Mouse (Mus musculus) stomach, embryonic 16.5 days (tissue): ENCODE results near the gene Adgrf1. TPM values are rescaled to one million over a fixed set of nuclear protein-coding genes. Genes with fewer than 3 reads are reported as not detected.
"Not testable (repeated sequence)": the region's sequence is repeated elsewhere in the genome, so short reads cannot be mapped to it uniquely, and the experiment has no call there.

Experiments used
- ATAC-seq: fragments of 200-750 bp; cut with Nextera tagmentation; 2 replicates; pipeline ENCODE4 v1.8.0; 2017; ENCODE audit warnings: moderate number of reproducible peaks, moderate TSS enrichment; ENCODE audit not compliant: insufficient read depth, low FRiP score
- H3K27ac ChIP-seq: fragments of 300-500 bp; sonication (generic); 2 replicates; pipeline ENCODE4 v1.5.1; 2014; ENCODE audit warnings: low read length
- H3K27me3 ChIP-seq: fragments of 300-500 bp; sonication (generic); 2 replicates; pipeline ENCODE4 v1.6.1; 2014; ENCODE audit warnings: low read length, control low read depth, mixed read lengths; ENCODE audit not compliant: control insufficient read depth, insufficient read depth
- H3K36me3 ChIP-seq: fragments of 300-500 bp; sonication (generic); 2 replicates; pipeline ENCODE4 v1.6.1; 2014; ENCODE audit warnings: low read length; ENCODE audit not compliant: control insufficient read depth, insufficient read depth
- H3K4me1 ChIP-seq: fragments of 300-500 bp; sonication (generic); 2 replicates; pipeline ENCODE4 v1.6.1; 2014; ENCODE audit warnings: low read length, control low read depth, mixed read lengths; ENCODE audit not compliant: control insufficient read depth, insufficient read depth
- H3K4me2 ChIP-seq: fragments of 300-500 bp; sonication (generic); 2 replicates; pipeline ENCODE4 v1.6.1; 2014; ENCODE audit warnings: low read depth, low read length, mixed read lengths
- H3K4me3 ChIP-seq: fragments of 300-500 bp; sonication (generic); replicated peaks from 2 replicates; pipeline ENCODE4 v1.5.1; 2014; ENCODE audit warnings: mild to moderate bottlenecking, low read length
- H3K9ac ChIP-seq: fragments of 300-500 bp; sonication (generic); 2 replicates; pipeline ENCODE4 v1.6.1; 2014; ENCODE audit warnings: low read length
- H3K9me3 ChIP-seq: fragments of 300-500 bp; sonication (generic); replicated peaks from 2 replicates; pipeline ENCODE4 v1.6.1; 2016; ENCODE audit warnings: low read length, control low read depth; ENCODE audit not compliant: control insufficient read depth
- WGBS: fragments of 180-500 bp; shearing (Covaris S2); extraction: QIAGEN DNeasy Blood & Tissue Kit; methylation state at CpG from one replicate; pipeline ENCODE4 v1.1.7; 2014; 5-methylcytosine and 5-hydroxymethylcytosine counted together
- polyA plus RNA-seq: library from polyadenylated mRNA; unstranded; fragments of >200 nt; fragmentation: Nextera tagmentation; extraction: Ambion mirVana; gene quantifications from 2 replicates; pipeline ENCODE4 v1.2.1, GENCODE M21; 2015

The Adgrf1 gene
- polyA plus RNA-seq, 1 experiment from 2014 or later = 0.14 TPM

GRCm38 (mm10) chr17:43337643-43338042 lies 67.5 kb downstream of the Adgrf1 start:
- Histone ChIP-seq H3K9ac (no peak overlapping the region), H3K27me3 (no peaks in the 10 kb centered on the region), H3K4me1 (no peaks in the 10 kb centered on the region), H3K9me3 (no peaks in the 10 kb centered on the region), H3K27ac (no peak overlapping the region), H3K4me2 (no peak overlapping the region), H3K4me3 (no peak overlapping the region), H3K36me3 (no peaks in the 10 kb centered on the region)
- WGBS = 76% methylated on average over 2 of the region's 2 CpGs
- no peak for ATAC-seq

DNA sequence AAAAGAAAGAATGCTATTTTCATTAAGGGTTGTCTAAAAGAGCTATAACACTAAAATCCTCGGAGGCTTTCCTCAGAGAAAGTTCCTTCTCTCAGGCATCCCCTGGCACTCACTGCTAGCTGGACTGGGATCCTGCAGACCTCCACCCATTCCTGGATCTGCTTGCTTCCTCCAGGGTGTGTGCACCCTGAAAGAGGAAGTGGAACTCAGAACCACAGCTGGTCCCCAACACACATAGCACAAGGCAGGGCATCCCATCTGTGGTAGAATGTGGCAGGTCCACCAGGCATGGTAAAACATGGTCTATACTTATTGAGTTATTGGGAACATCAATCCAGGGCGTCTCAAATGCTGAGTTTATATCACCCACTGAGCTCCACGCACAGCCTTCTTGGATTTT lies 68.2 kb downstream of the Adgrf1 start:
- Histone ChIP-seq H3K9me3 (no peaks in the 10 kb centered on the region), H3K36me3 (no peaks in the 10 kb centered on the region), H3K4me2 (no peak overlapping the region), H3K27me3 (no peaks in the 10 kb centered on the region), H3K9ac (no peak overlapping the region), H3K27ac (no peak overlapping the region), H3K4me3 (no peak overlapping the region), H3K4me1 (no peaks in the 10 kb centered on the region)
- 84% methylated on average over 3 of the region's 3 CpGs for WGBS
- no peak for ATAC-seq

GRCm38 (mm10) chr17:43346499-43346898 lies 76.4 kb downstream of the Adgrf1 start:
- not testable (repeated sequence) for ATAC-seq, H3K4me2 ChIP-seq, H3K9ac ChIP-seq, H3K4me1 ChIP-seq, H3K4me3 ChIP-seq, H3K27me3 ChIP-seq, H3K36me3 ChIP-seq, H3K9me3 ChIP-seq, H3K27ac ChIP-seq
- WGBS = 91% methylated on average over 2 of the region's 2 CpGs

- Histone ChIP-seq H3K9me3 (no peaks in the 10 kb centered on the region), H3K27me3 (no peaks in the 10 kb centered on the region), H3K27ac (no peak overlapping the region), H3K4me3 (no peak overlapping the region), H3K4me1 (no peaks in the 10 kb centered on the region), H3K4me2 (no peak overlapping the region), H3K9ac (no peak overlapping the region), H3K36me3 (no peaks in the 10 kb centered on the region)
- 25% methylated on average over 9 of the region's 9 CpGs for WGBS
- ATAC-seq = no peak
These were observed 87.9 kb downstream of the Adgrf1 start for GRCm38 (mm10) chr17:43357902-43358539.

- Histone ChIP-seq H3K4me1 (no peaks in the 10 kb centered on the region), H3K9ac (peak within 1 kb of the TSS; percentile 8; the same call in 1 of the 2 replicates), H3K4me3 (peak within 1 kb of the TSS; percentile 20), H3K9me3 (no peaks in the 10 kb centered on the region), H3K27me3 (no peaks in the 10 kb centered on the region), H3K36me3 (no peaks in the 10 kb centered on the region), H3K4me2 (peak within 1 kb of the TSS; percentile 20; the same call in 1 of the 2 replicates), H3K27ac (no peak within 1 kb of the TSS)
- ATAC-seq = no peak
- 18% methylated on average over 16 of the region's 16 CpGs for WGBS
These were observed 89.9 kb downstream of the Adgrf1 start, which contains the start of gene Adgrf5 for GRCm38 (mm10) chr17:43359826-43360619. Adgrf5 (plus strand) TSS chr17:43360451.

GRCm38 (mm10) chr17:43361021-43361420 lies 90.9 kb downstream of the Adgrf1 start:
- no peaks in the 10 kb centered on the region for H3K4me1 ChIP-seq

GRCm38 (mm10) chr17:43362362-43362761 lies 92.2 kb downstream of the Adgrf1 start:
- H3K9ac ChIP-seq = no peak overlapping the region
- no peak overlapping the region; the same call in 1 of the 2 replicates for H3K4me2 ChIP-seq
- H3K9me3 ChIP-seq = no peaks in the 10 kb centered on the region
- no peaks in the 10 kb centered on the region for H3K27me3 ChIP-seq
- no peak overlapping the region for H3K27ac ChIP-seq
- no peak overlapping the region for H3K4me3 ChIP-seq
- WGBS = 46% methylated on average over 11 of the region's 11 CpGs
- no peaks in the 10 kb centered on the region for H3K36me3 ChIP-seq
- ATAC-seq = no peak
- no peaks in the 10 kb centered on the region for H3K4me1 ChIP-seq

More at GRCm38 (mm10) chr17:43361021-43361420, 90.9 kb downstream of the Adgrf1 start:
- no peak for ATAC-seq
- H3K4me2 ChIP-seq = no peak overlapping the region
- H3K9ac ChIP-seq = 0 out of 2 replicates have a peak overlapping the region, but pooled peaks have one; percentile 4
- H3K36me3 ChIP-seq = no peaks in the 10 kb centered on the region
- H3K27ac ChIP-seq = no peak overlapping the region
- H3K9me3 ChIP-seq = no peaks in the 10 kb centered on the region
- 71% methylated on average over 11 of the region's 11 CpGs for WGBS
- no peaks in the 10 kb centered on the region for H3K27me3 ChIP-seq
- H3K4me3 ChIP-seq = peak overlapping the region; percentile 20

DNA sequence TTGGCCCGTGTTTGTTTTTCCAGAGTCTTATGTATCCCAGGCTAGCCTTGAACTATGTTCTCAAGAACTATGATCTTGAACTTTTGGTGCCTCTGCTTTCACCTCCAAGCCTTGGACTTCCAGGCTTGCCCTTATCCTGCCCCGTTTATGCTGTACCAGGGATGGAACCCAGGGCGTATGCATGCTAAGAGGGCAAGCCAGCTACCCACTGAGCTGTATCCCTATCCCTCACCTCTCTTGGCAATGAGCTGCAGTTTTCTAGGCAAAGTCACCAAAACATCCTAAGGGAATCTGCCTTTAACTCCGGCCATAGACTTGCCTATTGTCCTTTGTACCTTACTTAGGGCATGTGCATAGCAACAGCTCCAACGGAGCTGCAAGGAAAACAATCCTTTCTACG lies 92.8 kb downstream of the Adgrf1 start:
- H3K4me2 ChIP-seq = no peak overlapping the region; the same call in 1 of the 2 replicates
- no peak overlapping the region for H3K9ac ChIP-seq
- no peaks in the 10 kb centered on the region for H3K27me3 ChIP-seq
- H3K27ac ChIP-seq = no peak overlapping the region
- ATAC-seq = no peak
- WGBS = 67% methylated on average over 6 of the region's 6 CpGs
- H3K9me3 ChIP-seq = no peaks in the 10 kb centered on the region
- H3K4me1 ChIP-seq = no peaks in the 10 kb centered on the region
- no peak overlapping the region for H3K4me3 ChIP-seq
- no peaks in the 10 kb centered on the region for H3K36me3 ChIP-seq

- WGBS = 57% methylated on average over 6 of the region's 6 CpGs
- Histone ChIP-seq H3K4me2 (no peak overlapping the region), H3K27me3 (no peaks in the 10 kb centered on the region), H3K36me3 (no peaks in the 10 kb centered on the region), H3K27ac (no peak overlapping the region), H3K4me3 (no peak overlapping the region), H3K4me1 (no peaks in the 10 kb centered on the region), H3K9ac (no peak overlapping the region), H3K9me3 (no peaks in the 10 kb centered on the region)
- no peak for ATAC-seq
These were observed 93.8 kb downstream of the Adgrf1 start for GRCm38 (mm10) chr17:43363921-43364320.
